Mouse (Mus musculus) ES-Bruce4 (cell line): ENCODE measurements at regions not wholly inside any gene's neighbourhood (a gene's known extent, or its start where the extent isn't known, plus 50 kb on each side); places are given as distances from the start of the nearest gene placed in this dataset.

Experiments
- CTCF ChIP-seq: IDR thresholded peaks from one replicate; pipeline ENCODE4 v1.8.1; 2011; ENCODE audit warnings: low read depth, low read length
- EP300 ChIP-seq: IDR thresholded peaks from 2 replicates; pipeline ENCODE4 v1.6.1; 2011; ENCODE audit warnings: low read depth, low read length; ENCODE audit not compliant: insufficient read depth
- POLR2A ChIP-seq: IDR thresholded peaks from one replicate; pipeline ENCODE4 v1.8.1; 2011; ENCODE audit warnings: low read length; ENCODE audit not compliant: insufficient read depth

GRCm38 (mm10) chr4:23271947-23272346, 783.8 kb upstream of the Pou3f2 start:
- TF ChIP-seq CTCF (no peak), POLR2A (no peak), EP300 (no peak)
